Mouse (Mus musculus) stomach, postnatal 0 days (tissue): ENCODE measurements at regions not wholly inside any gene's neighbourhood (a gene's known extent, or its start where the extent isn't known, plus 50 kb on each side); places are given as distances from the start of the nearest gene placed in this dataset.

ENCODE experiments used
- ATAC-seq: fragments of 200-750 bp; cut with Nextera tagmentation; 2 replicates; pipeline ENCODE4 v1.8.0; 2017; ENCODE audit not compliant: low FRiP score, low TSS enrichment
- DNase-seq: peaks from one replicate; pipeline ENCODE4 v3.0.0-alpha.2; 2016; ENCODE audit warnings: low spot score
- H3K27ac ChIP-seq: fragments of 300-500 bp; sonication (generic); replicated peaks from 2 replicates; pipeline ENCODE4 v1.5.1; 2014; ENCODE audit warnings: mild to moderate bottlenecking, control low read depth
- H3K27me3 ChIP-seq: fragments of 300-500 bp; sonication (generic); 2 replicates; pipeline ENCODE4 v1.6.1; 2014; ENCODE audit warnings: low read length; ENCODE audit not compliant: control insufficient read depth, insufficient read depth
- H3K36me3 ChIP-seq: fragments of 300-500 bp; sonication (generic); 2 replicates; pipeline ENCODE4 v1.6.1; 2014; ENCODE audit warnings: low read length, mixed read lengths; ENCODE audit not compliant: control insufficient read depth, insufficient read depth
- H3K4me1 ChIP-seq: fragments of 300-500 bp; sonication (generic); replicated peaks from 2 replicates; pipeline ENCODE4 v1.6.1; 2014; ENCODE audit warnings: antibody characterized with exemption; ENCODE audit not compliant: control insufficient read depth, insufficient read depth
- H3K4me2 ChIP-seq: fragments of 300-500 bp; sonication (generic); replicated peaks from 2 replicates; pipeline ENCODE4 v1.6.1; 2014; ENCODE audit warnings: low read depth, mild to moderate bottlenecking, control low read depth, moderate library complexity
- H3K4me3 ChIP-seq: fragments of 300-500 bp; sonication (generic); 2 replicates; pipeline ENCODE4 v1.5.1; 2014; ENCODE audit warnings: low read depth, low read length, control low read depth
- H3K9ac ChIP-seq: fragments of 300-500 bp; sonication (generic); 2 replicates; pipeline ENCODE4 v1.6.1; 2014; ENCODE audit warnings: mild to moderate bottlenecking, low read length, control low read depth, mixed read lengths
- H3K9me3 ChIP-seq: fragments of 300-500 bp; sonication (generic); 2 replicates; pipeline ENCODE4 v1.6.1; 2016; ENCODE audit warnings: low read length; ENCODE audit not compliant: control insufficient read depth
- CTCF ChIP-seq: IDR thresholded peaks from 2 replicates; pipeline ENCODE4 v1.5.1; 2016; ENCODE audit warnings: antibody characterized with exemption, low read depth, mild to moderate bottlenecking, moderate library complexity
- EP300 ChIP-seq: optimal IDR thresholded peaks from 2 replicates; pipeline ENCODE3; 2016; ENCODE audit warnings: antibody characterized with exemption
- WGBS: fragments of 180-500 bp; shearing (Covaris S2); extraction: QIAGEN DNeasy Blood & Tissue Kit; methylation state at CpG from one replicate; pipeline ENCODE4 v1.1.7; 2014; 5-methylcytosine and 5-hydroxymethylcytosine counted together

DNA sequence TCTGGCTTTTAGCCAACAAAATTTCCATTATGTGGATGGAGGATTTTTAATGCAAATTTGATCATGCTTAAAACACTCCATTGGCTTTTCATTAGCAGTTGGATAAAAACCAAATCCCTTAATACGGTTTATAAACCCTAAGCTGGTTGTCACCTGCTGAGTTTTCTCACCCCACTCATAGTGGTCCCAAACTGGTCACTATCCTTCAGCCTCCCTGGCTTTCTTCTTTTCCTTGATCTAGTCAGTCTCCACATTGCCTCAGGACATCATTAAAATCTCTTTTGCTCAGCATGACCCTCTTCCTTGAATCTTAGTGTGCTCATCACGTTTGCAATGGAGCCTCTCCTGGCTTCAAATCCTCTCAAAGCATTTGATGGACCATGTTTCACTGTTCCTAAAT, 340.9 kb upstream of the Cntn3 start:
- Histone ChIP-seq H3K9ac (no peak overlapping the region), H3K9me3 (no peaks in the 10 kb centered on the region), H3K4me3 (no peak overlapping the region), H3K4me2 (no peak overlapping the region), H3K27ac (no peak overlapping the region), H3K27me3 (no peaks in the 10 kb centered on the region), H3K36me3 (no peaks in the 10 kb centered on the region), H3K4me1 (no peaks in the 10 kb centered on the region)
- WGBS: 59% methylated on average over 2 of the region's 2 CpGs
- DNase-seq: no peak
- TF ChIP-seq EP300 (no peak), CTCF (no peak)
- no peak for ATAC-seq

DNA sequence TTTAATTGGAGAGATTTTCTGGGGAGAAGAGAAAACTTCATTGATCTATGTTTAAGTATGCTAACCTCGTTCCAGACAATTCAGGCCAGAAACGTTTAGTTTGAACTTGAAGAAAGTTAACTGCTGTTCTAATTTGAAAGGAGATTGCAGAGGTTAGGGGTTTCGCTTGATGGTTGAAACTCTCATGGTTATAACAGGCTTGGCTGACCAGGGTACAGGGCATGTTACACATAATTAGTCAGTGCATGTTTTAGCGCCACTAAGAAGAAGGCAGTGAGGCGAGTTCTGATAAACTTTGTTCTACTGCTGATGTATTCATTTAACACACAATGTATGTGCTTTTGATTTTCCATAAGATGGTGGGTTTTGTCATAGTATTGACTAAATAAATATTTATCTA, 331.1 kb upstream of the Cntn3 start:
- no peak overlapping the region for H3K9ac ChIP-seq
- WGBS: 51% methylated on average over 5 of the region's 5 CpGs
- ATAC-seq: no peak
- H3K4me3 ChIP-seq: no peak overlapping the region
- no peaks in the 10 kb centered on the region for H3K9me3 ChIP-seq
- H3K36me3 ChIP-seq: no peaks in the 10 kb centered on the region
- no peaks in the 10 kb centered on the region for H3K4me1 ChIP-seq
- H3K4me2 ChIP-seq: no peak overlapping the region
- no peak for TF ChIP-seq EP300
- TF ChIP-seq CTCF: no peak
- H3K27ac ChIP-seq: no peak overlapping the region
- no peak for DNase-seq
- no peaks in the 10 kb centered on the region for H3K27me3 ChIP-seq

DNA sequence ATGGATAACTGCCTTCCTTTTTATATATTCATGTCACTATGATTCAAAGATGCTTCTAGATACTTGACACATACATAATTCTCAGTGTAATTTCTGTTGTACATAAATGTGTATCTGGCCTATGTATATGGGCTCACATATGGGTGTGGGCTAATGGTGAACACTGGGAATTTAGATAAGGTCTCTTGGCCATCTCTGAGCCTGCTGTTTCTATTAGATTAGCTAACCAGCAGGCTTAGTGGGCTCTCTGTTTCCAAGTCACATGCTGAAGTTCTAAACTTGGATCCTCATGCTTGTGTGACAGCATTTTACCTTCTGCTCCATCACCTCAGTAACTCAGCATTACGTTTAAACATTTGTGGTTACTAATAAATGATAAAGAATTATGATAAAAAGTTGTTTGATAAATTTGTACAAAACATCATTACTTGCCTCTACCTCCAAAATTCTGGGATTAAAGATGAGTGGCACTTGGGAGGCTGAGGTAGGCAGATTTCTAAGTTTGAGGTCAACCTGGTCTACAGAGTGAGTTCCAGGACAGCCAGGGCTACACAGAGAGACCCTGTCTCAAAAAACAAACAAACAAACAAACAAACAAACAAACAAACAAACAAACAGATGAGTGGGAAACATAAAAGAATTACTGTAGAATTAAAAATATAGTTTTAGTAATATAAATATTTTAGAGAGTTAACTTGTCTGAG, 327.7 kb upstream of the Cntn3 start:
- Histone ChIP-seq H3K9ac (no peak overlapping the region), H3K36me3 (no peaks in the 10 kb centered on the region), H3K4me3 (no peak overlapping the region), H3K27me3 (no peaks in the 10 kb centered on the region), H3K4me2 (no peak overlapping the region), H3K9me3 (no peaks in the 10 kb centered on the region), H3K27ac (no peak overlapping the region), H3K4me1 (no peaks in the 10 kb centered on the region)
- 41% methylated on average over 1 of the region's 1 CpGs for WGBS
- DNase-seq (no peak), ATAC-seq (no peak)
- no peak for TF ChIP-seq EP300
- no peak for TF ChIP-seq CTCF

DNA sequence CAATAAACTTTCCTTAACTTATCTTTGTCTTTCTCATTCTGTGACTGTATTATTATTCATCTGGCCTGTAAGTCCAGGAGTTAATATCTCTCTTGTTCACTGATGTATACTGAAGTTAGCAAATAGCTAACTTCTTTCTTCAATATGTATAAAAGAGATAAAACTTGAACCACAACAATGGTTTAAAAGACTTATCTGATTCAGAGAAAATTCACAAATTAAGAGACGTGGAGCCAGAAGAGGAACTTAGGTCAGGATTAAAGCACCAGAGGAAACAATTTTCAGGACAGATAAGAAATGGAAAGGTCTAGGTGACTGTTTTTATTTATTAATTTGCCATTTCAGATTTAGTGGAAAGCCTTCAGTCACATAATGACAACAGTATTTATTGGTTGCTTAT, 295.5 kb upstream of the Cntn3 start:
- Histone ChIP-seq H3K4me3 (no peak overlapping the region), H3K9me3 (no peaks in the 10 kb centered on the region), H3K36me3 (no peaks in the 10 kb centered on the region), H3K9ac (no peak overlapping the region), H3K27ac (no peak overlapping the region), H3K4me2 (no peak overlapping the region), H3K4me1 (no peaks in the 10 kb centered on the region), H3K27me3 (no peaks in the 10 kb centered on the region)
- ATAC-seq: no peak
- DNase-seq: no peak
- WGBS: 35% methylated on average over 1 of the region's 1 CpGs
- TF ChIP-seq EP300 (no peak), CTCF (no peak)

DNA sequence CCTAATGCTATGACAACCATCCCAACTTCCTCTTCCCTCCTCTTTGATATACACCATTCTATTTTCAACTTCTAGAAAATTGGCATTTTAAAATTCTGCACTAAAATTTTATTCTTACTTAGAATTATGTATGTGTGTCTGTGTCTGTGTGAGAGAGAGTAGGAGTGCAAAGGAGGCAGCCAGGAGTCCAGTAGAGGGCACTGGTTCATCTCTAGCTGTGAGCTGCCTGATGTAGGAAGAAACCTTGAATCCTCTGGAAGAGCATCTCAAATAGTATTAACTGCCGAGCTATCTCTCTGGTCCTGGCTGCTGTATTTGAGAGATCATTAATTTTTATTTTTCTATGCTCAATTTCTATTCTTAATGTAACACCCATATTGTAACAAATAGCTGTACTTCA, 271.6 kb upstream of the Cntn3 start:
- H3K36me3 ChIP-seq: no peaks in the 10 kb centered on the region
- no peak overlapping the region for H3K27ac ChIP-seq
- H3K4me1 ChIP-seq: no peaks in the 10 kb centered on the region
- TF ChIP-seq EP300 (no peak), CTCF (peak; percentile 58)
- no peak overlapping the region for H3K9ac ChIP-seq
- ATAC-seq (no peak), DNase-seq (no peak)
- WGBS: 44% methylated on average over 1 of the region's 1 CpGs
- no peaks in the 10 kb centered on the region for H3K27me3 ChIP-seq
- no peak overlapping the region for H3K4me3 ChIP-seq
- no peaks in the 10 kb centered on the region for H3K9me3 ChIP-seq
- H3K4me2 ChIP-seq: no peak overlapping the region

DNA sequence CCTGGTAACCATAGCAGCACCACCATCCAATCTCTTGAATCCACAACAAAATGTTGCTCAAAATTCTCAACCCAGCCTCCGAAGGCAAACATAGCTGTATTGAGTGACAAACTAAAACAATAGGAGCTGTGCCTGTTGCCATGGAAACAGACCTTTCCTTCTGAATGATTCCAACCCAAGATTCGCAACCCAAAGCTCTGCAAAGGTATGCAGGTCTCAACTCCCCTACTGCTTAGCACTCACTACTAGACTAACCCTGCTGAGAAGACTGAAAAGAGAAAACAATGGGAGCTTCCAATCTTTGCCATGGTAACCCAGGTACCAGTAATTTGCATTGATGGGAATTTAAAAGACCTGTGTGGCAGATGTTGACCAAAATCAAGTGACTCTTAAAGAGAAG, 260.2 kb upstream of the Cntn3 start:
- no peak for ATAC-seq

More for the DNA sequence above, 260.2 kb upstream of the Cntn3 start:
- no peak for DNase-seq
- no peak overlapping the region for H3K9ac ChIP-seq
- H3K4me1 ChIP-seq: no peaks in the 10 kb centered on the region
- no peak overlapping the region for H3K27ac ChIP-seq
- H3K4me2 ChIP-seq: no peak overlapping the region
- 35% methylated on average over 2 of the region's 2 CpGs for WGBS
- TF ChIP-seq EP300 (no peak), CTCF (no peak)
- H3K27me3 ChIP-seq: no peaks in the 10 kb centered on the region
- H3K4me3 ChIP-seq: no peak overlapping the region
- H3K36me3 ChIP-seq: no peaks in the 10 kb centered on the region
- H3K9me3 ChIP-seq: no peaks in the 10 kb centered on the region
